Mouse (Mus musculus) embryonic fibroblast, embryonic 13.5 days (primary cell): ENCODE measurements around the gene Abcd3.

ENCODE experiments used
- CTCF ChIP-seq: IDR thresholded peaks from 2 replicates; pipeline ENCODE4 v1.5.1; 2011; ENCODE audit warnings: mild to moderate bottlenecking, control low read depth, low read length, moderate library complexity, borderline replicate concordance; ENCODE audit not compliant: insufficient read depth
- POLR2A ChIP-seq: IDR thresholded peaks from 2 replicates; pipeline ENCODE4 v1.6.1; 2011; ENCODE audit warnings: low read depth, mild to moderate bottlenecking, control low read depth, low read length, moderate library complexity

DNA sequence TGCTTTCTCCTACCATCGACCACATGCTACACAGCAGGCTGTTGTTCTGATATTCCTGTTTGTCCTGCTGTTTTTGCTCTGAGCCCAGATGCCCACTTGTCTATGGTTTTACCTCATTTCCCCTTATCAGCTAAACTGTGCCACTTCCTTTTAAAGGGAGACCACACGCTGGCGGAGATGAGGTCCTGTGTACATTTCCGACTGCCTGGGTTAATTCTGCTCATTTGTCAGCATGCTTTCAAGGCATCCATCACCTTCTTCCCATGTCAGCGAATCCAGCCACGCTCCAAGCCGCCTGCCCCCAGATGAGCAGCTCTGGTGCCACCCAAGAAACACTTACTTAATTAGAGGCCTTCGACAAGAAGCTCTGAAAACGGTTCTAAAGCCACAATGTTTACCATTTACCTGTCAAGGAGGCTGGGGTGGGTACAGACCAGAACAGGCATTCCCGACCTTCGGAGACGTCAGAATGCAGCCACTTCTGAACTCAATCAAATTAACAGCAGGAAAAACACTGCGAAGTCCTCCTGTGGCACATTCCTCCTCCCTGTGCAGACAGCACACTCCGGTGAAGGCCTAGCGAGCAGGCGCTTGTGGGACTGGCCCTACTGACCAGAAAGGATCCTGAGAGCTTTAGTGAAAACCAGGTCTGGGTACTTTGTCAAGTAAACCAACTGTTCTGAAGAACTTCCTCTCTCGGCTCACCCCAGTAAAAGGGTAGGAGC is 75.5 kb downstream of the Abcd3 start:
- TF ChIP-seq POLR2A (no peak), CTCF (no peak)
